12 mouse cellular contexts compared by ENCODE assay signal in the genomic region with DNA sequence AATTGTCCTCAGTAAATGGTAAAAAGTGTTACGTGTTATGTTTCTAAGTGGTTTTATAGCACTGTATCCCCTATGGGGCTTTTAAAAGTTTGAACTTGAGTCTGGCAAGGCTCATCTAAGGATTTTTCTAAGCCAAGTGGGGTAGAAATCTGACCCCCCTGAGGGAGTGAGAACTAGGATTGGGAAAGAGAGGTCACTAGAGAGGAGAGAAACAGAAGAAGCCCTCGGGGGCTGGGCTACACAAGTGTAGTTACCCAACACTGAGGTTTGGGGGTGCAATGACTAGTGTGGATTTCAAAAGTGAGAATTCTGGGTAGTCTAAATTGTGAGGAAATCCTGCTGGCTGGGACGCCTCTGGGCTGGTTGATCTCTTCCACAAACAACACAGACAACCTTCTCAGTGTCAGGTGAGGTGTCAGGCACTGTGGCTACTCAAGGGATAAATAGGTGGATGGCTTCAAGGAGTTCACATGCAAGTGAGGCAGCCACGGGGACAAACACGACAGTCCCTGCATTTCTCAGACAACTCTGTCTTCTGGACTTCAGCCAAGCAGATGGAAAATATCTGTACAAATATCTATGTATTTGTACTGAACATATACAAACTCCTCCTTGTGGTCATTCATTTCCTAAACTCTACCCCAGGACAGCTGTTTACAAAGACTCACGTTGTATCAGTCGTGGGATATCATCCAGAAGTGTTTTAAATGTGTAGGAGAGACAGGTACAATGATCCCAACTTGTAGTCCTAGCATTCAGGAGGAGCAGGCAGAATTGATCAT. TPM values are rescaled to one million over a fixed set of nuclear protein-coding genes. Genes with fewer than 3 reads are reported as not detected.
DNase-seq lines count a peak whose midpoint lies in the region; ATAC-seq and TF ChIP-seq lines count a peak whose summit lies in the region.
"Had no signal": no experiment of that assay in that cellular context is flagged by ENCODE, and none has a peak within 500 bp of the region (broad histone marks: within the 10 kb centered on the region; RNA-seq: fewer than 3 reads in every experiment).

No protein-coding gene starts in this region.

- H3K27me3 ChIP-seq in heart, embryonic 11.5 days (ENCODE audit: control insufficient read depth, insufficient read depth, low read length): no peaks in the 10 kb centered on the region
- no peaks in the 10 kb centered on the region for H3K27me3 ChIP-seq in liver, postnatal 0 days (ENCODE audit: insufficient read depth, low read length)
- no peaks in the 10 kb centered on the region for H3K27me3 ChIP-seq in stomach, embryonic 15.5 days (replicated peaks)
- H3K27me3 ChIP-seq: midbrain, embryonic 13.5 days had no signal

- 56% methylated on average over 7 of the region's 7 CpGs for WGBS in heart, embryonic 11.5 days (ENCODE audit: insufficient replicate concordance)
- WGBS in liver, postnatal 0 days (ENCODE audit: insufficient replicate concordance): 31% methylated on average over 7 of the region's 7 CpGs
- WGBS in stomach, embryonic 15.5 days: 34% methylated on average over 7 of the region's 7 CpGs

- no peaks in the 10 kb centered on the region for H3K4me1 ChIP-seq in heart, embryonic 11.5 days (ENCODE audit: control insufficient read depth, insufficient read depth, low read length)
- peaks cover 38% of the 10 kb centered on the region for H3K4me1 ChIP-seq in liver, postnatal 0 days (ENCODE audit: insufficient read depth)
- peaks cover 14% of the 10 kb centered on the region; the same call in 1 of the 2 replicates for H3K4me1 ChIP-seq in stomach, embryonic 15.5 days
- H3K4me1 ChIP-seq: hindbrain, embryonic 10.5 days; midbrain, embryonic 13.5 days had no signal

- H3K9ac ChIP-seq in heart, embryonic 11.5 days (ENCODE audit: low read depth, low read length): no peak overlapping the region
- 0 out of 2 replicates have a peak overlapping the region, but pooled peaks have one; percentile 24 for H3K9ac ChIP-seq in liver, postnatal 0 days (replicated peaks)
- H3K9ac ChIP-seq in stomach, embryonic 15.5 days: no peak overlapping the region
- H3K9ac ChIP-seq: midbrain, embryonic 13.5 days had no signal

- peak; percentile 90 for DNase-seq in heart, adult 11 months
- DNase-seq in forelimb bud, embryonic 11.5 days (ENCODE audit: low read depth, low spot score): peak; percentile 29
- peak; percentile 58 for DNase-seq in liver, postnatal 0 days
- DNase-seq in layer of hippocampus, adult 8-10 months (ENCODE audit: low spot score in 2 of 2): no peak
- no peak for DNase-seq in layer of hippocampus, postnatal 10 days (ENCODE audit: low spot score in 2 of 2)
- DNase-seq: cerebellum, postnatal 14 days; kidney, postnatal 36 days had no signal

- TF ChIP-seq EP300 in liver, postnatal 0 days (IDR thresholded peaks at IDR 0.05; ENCODE audit: low read depth): peak; percentile 62; the same call in 1 of the 2 replicates

- no peaks in the 10 kb centered on the region for H3K36me3 ChIP-seq in heart, embryonic 11.5 days (ENCODE audit: control insufficient read depth, insufficient read depth, low read length)
- no peaks in the 10 kb centered on the region for H3K36me3 ChIP-seq in liver, postnatal 0 days (replicated peaks; ENCODE audit: insufficient read depth, low read length)
- no peaks in the 10 kb centered on the region for H3K36me3 ChIP-seq in stomach, embryonic 15.5 days
- H3K36me3 ChIP-seq: midbrain, embryonic 13.5 days had no signal

- H3K4me3 ChIP-seq in heart, embryonic 11.5 days (ENCODE audit: low read depth, low read length): no peak overlapping the region
- H3K4me3 ChIP-seq in liver, postnatal 0 days (ENCODE audit: low read depth, low read length): no peak overlapping the region
- no peak overlapping the region for H3K4me3 ChIP-seq in stomach, embryonic 15.5 days (replicated peaks)
- H3K4me3 ChIP-seq: hindbrain, embryonic 10.5 days; midbrain, embryonic 13.5 days had no signal

- no peak; the same call in 1 of the 2 replicates for TF ChIP-seq CTCF in liver, postnatal 0 days (IDR thresholded peaks at IDR 0.05; ENCODE audit: low read depth)

- H3K4me2 ChIP-seq in heart, embryonic 11.5 days: no peak overlapping the region
- 0 out of 2 replicates have a peak overlapping the region, but pooled peaks have one; percentile 10 for H3K4me2 ChIP-seq in liver, postnatal 0 days (ENCODE audit: low read depth, low read length)
- peak overlapping the region; percentile 6; the same call in 1 of the 2 replicates for H3K4me2 ChIP-seq in stomach, embryonic 15.5 days
- H3K4me2 ChIP-seq: midbrain, embryonic 13.5 days had no signal

- no peaks in the 10 kb centered on the region for H3K9me3 ChIP-seq in heart, embryonic 11.5 days (replicated peaks; ENCODE audit: control insufficient read depth, low read length)
- no peaks in the 10 kb centered on the region for H3K9me3 ChIP-seq in liver, postnatal 0 days (ENCODE audit: low read length)
- H3K9me3 ChIP-seq in stomach, embryonic 15.5 days: no peaks in the 10 kb centered on the region
- H3K9me3 ChIP-seq: hindbrain, embryonic 10.5 days; midbrain, embryonic 13.5 days had no signal

- no peak overlapping the region for H3K27ac ChIP-seq in heart, embryonic 11.5 days (ENCODE audit: low read depth, low read length)
- H3K27ac ChIP-seq in liver, postnatal 0 days (ENCODE audit: low read depth): peak overlapping the region; percentile 82
- peak overlapping the region; percentile 66; the same call in 1 of the 2 replicates for H3K27ac ChIP-seq in stomach, embryonic 15.5 days
- H3K27ac ChIP-seq: hindbrain, embryonic 10.5 days; midbrain, embryonic 13.5 days had no signal

- ATAC-seq in heart, embryonic 11.5 days (replicated peaks; ENCODE audit: insufficient number of reproducible peaks, low FRiP score, low TSS enrichment): no peak
- peak; percentile 80 for ATAC-seq in liver, postnatal 0 days
- ATAC-seq in stomach, embryonic 15.5 days (ENCODE audit: insufficient read depth, low FRiP score, low read depth): peak; percentile 41; the same call in 1 of the 2 replicates
- no peak for ATAC-seq in frontal cortex, adult (ENCODE audit: low TSS enrichment)
- ATAC-seq: midbrain, embryonic 13.5 days had no signal

RNA-seq across cellular contexts. Expression of gene Ppp1r15b, which starts 10.8 kb away (rescaled TPM):
- 33.6 and 40.8 TPM in 2 replicates for polyA plus RNA-seq in heart, embryonic 11.5 days (2014; fragmentation: Nextera tagmentation; extraction: Ambion mirVana)
- 24.3 and 27.0 TPM in 2 replicates for polyA plus RNA-seq in liver, postnatal 0 days (2015; fragmentation: Nextera tagmentation; extraction: Ambion mirVana)
- polyA plus RNA-seq in stomach, embryonic 15.5 days (2015; fragmentation: Nextera tagmentation; extraction: Ambion mirVana): 39.3 and 47.8 TPM in 2 replicates
- total RNA-seq in layer of hippocampus, adult 8-10 months (2022): 10 to 100 TPM; 39.6 to 47.7 (median 43.0) TPM
- total RNA-seq in layer of hippocampus, postnatal 10 days (2021): 10 to 100 TPM; 44.5 to 45.0 TPM

RNA-seq across cellular contexts. Expression of gene Plekha6, which starts 43.9 kb away (rescaled TPM):
- polyA plus RNA-seq in heart, embryonic 11.5 days (2014; fragmentation: Nextera tagmentation; extraction: Ambion mirVana): 13.6 and 14.8 TPM in 2 replicates
- polyA plus RNA-seq in liver, postnatal 0 days (2015; fragmentation: Nextera tagmentation; extraction: Ambion mirVana): 3.8 and 4.0 TPM in 2 replicates
- 16.5 and 17.4 TPM in 2 replicates for polyA plus RNA-seq in stomach, embryonic 15.5 days (2015; fragmentation: Nextera tagmentation; extraction: Ambion mirVana)
- total RNA-seq in layer of hippocampus, adult 8-10 months (2022): 10 to 100 TPM; 61.6 to 69.8 (median 62.7) TPM
- total RNA-seq in layer of hippocampus, postnatal 10 days (2021): 10 to 100 TPM; 54.8 to 65.7 TPM

Comparison
In these comparisons a context has a peak if more than half of its experiments do, and no peak if none do; other contexts are left out.
1. DNase-seq: peak in heart, adult 11 months (single experiment), forelimb bud, embryonic 11.5 days (single experiment) and liver, postnatal 0 days (single experiment); none in layer of hippocampus, adult 8-10 months (0 of 2) and layer of hippocampus, postnatal 10 days (0 of 2).
2. ATAC-seq: peak in liver, postnatal 0 days (single experiment) and stomach, embryonic 15.5 days (single experiment); none in heart, embryonic 11.5 days (single experiment) and frontal cortex, adult (single experiment).